Mouse (Mus musculus): ENCODE measurements around the gene Znrf2. TPM values are rescaled to one million over a fixed set of nuclear protein-coding genes. Genes with fewer than 3 reads are reported as not detected.

The Znrf2 gene
- total RNA-seq (2012; rRNA removed) (21.3 and 24.2 TPM in 2 replicates), polyA plus RNA-seq (2012; ENCODE audit: insufficient read depth in 1 of 2, insufficient read length in 2 of 2, low read depth in 1 of 2, low replicate concordance in 2 of 2, missing spikeins in 1 of 2) (10 to 100 TPM in 1 of 2 experiments, not detected in 1; 16.1 TPM)

- Histone ChIP-seq H3K27me3 (ENCODE audit: control insufficient read depth in 1 of 2, insufficient read depth in 2 of 2, low read length in 2 of 2) (no peaks in the 10 kb centered on the region), H3K27ac (ENCODE audit: control insufficient read depth, low read depth, low read length) (peak within 1 kb of the TSS; percentile 98), H3K79me2 (ENCODE audit: control insufficient read depth, insufficient read depth, low read length, poor library complexity) (peaks cover 34% of the 10 kb centered on the region), H3K36me3 (ENCODE audit: control insufficient read depth in 1 of 2, insufficient read depth in 2 of 2, low read length in 2 of 2) (peaks cover 0 to 23% of the 10 kb centered on the region in 2 experiments; a peak in 2 of 4 replicates), H3K9ac (ENCODE audit: control insufficient read depth, low read depth, low read length, poor library complexity, severe bottlenecking) (peak within 1 kb of the TSS; percentile 87), H3K9me3 (replicated peaks; ENCODE audit: insufficient read depth, low read length) (no peaks in the 10 kb centered on the region), H3K4me1 (ENCODE audit: control insufficient read depth in 1 of 2, insufficient read depth in 2 of 2, low read length in 2 of 2) (peaks cover 9 to 12% of the 10 kb centered on the region in 2 experiments), H3K4me3 (ENCODE audit: control insufficient read depth in 1 of 2, insufficient read depth in 1 of 2, low read depth in 2 of 2, low read length in 2 of 2) (peak within 1 kb of the TSS; percentile 79 to 83)
- peak; percentile 98 for DNase-seq (ENCODE audit: low read depth, low spot score)
- TF ChIP-seq USF2 (IDR thresholded peaks at IDR 0.05; ENCODE audit: borderline replicate concordance in 1 of 2, insufficient read depth in 1 of 2, low read depth in 1 of 2, low read length in 2 of 2), result peak in 1 of 2 experiments; percentile 39; a peak in 1 of 4 replicates
- TF ChIP-seq RCOR1 (IDR thresholded peaks at IDR 0.05; ENCODE audit: low read depth, low read length), result no peak
- TF ChIP-seq POLR2A (IDR thresholded peaks at IDR 0.05; ENCODE audit: control insufficient read depth in 1 of 2, insufficient read depth in 1 of 2, low read depth in 1 of 2, low read length in 2 of 2, poor library complexity in 1 of 2), result peak; percentile 77 to 82
- TF ChIP-seq USF1 (IDR thresholded peaks at IDR 0.05; ENCODE audit: low read depth, low read length), result peak; percentile 92
- TF ChIP-seq ELF1 (IDR thresholded peaks at IDR 0.05; ENCODE audit: low read depth, low read length), result 0 out of 2 replicates have a peak, but pooled peaks have one; percentile 12
- TF ChIP-seq MEF2A (IDR thresholded peaks at IDR 0.05; ENCODE audit: extremely low read depth, insufficient replicate concordance, low read depth, low read length, poor library complexity, severe bottlenecking), result no peak
- no peak for TF ChIP-seq ETS1 (IDR thresholded peaks at IDR 0.05; ENCODE audit: low read depth, low read length)
- peak; percentile 97 for TF ChIP-seq MXI1 (IDR thresholded peaks at IDR 0.05; ENCODE audit: low read depth, low read length)
- no peak for TF ChIP-seq ZKSCAN1 (IDR thresholded peaks at IDR 0.05; ENCODE audit: low read depth, low read length)
- no peak for TF ChIP-seq MAFK (IDR thresholded peaks at IDR 0.05; ENCODE audit: borderline replicate concordance, low read depth, low read length)
- TF ChIP-seq UBTF (IDR thresholded peaks at IDR 0.05; ENCODE audit: borderline replicate concordance, insufficient read depth, low read depth, low read length), result peak; percentile 94
- no peak; a peak in 1 of 4 replicates for TF ChIP-seq EP300 (IDR thresholded peaks at IDR 0.05; ENCODE audit: low read depth in 1 of 2, low read length in 2 of 2)
- TF ChIP-seq E2F4 (IDR thresholded peaks at IDR 0.05; ENCODE audit: borderline replicate concordance, low read depth, low read length), result no peak
- no peak for TF ChIP-seq JUND (IDR thresholded peaks at IDR 0.05; ENCODE audit: low read depth, low read length)
- no peak for TF ChIP-seq GABPA (IDR thresholded peaks at IDR 0.05; ENCODE audit: low read depth, low read length)
- no peak for TF ChIP-seq CHD1 (IDR thresholded peaks at IDR 0.05; ENCODE audit: low read depth, low read length)
- peak; percentile 97 for TF ChIP-seq MAX (IDR thresholded peaks at IDR 0.05; ENCODE audit: low read length)
- peak in 1 of 3 experiments; percentile 28; a peak in 3 of 6 replicates for TF ChIP-seq CTCF (IDR thresholded peaks at IDR 0.05 in 2 of 3, conservative IDR thresholded peaks at IDR 0.05 in 1 of 3; ENCODE audit: control insufficient read depth in 1 of 3, insufficient read depth in 1 of 3, low read depth in 2 of 3, low read length in 3 of 3, poor library complexity in 1 of 3, severe bottlenecking in 1 of 3)
- peak; percentile 44; the same call in 1 of the 2 replicates for TF ChIP-seq TCF12 (IDR thresholded peaks at IDR 0.05; ENCODE audit: low read depth, low read length)
- no peak for TF ChIP-seq MYB (IDR thresholded peaks at IDR 0.05; ENCODE audit: low read depth, low read length)
- TF ChIP-seq TAL1 (IDR thresholded peaks at IDR 0.05; ENCODE audit: low read length), result peak; percentile 19; the same call in 1 of the 2 replicates
- TF ChIP-seq ZNF384 (IDR thresholded peaks at IDR 0.05; ENCODE audit: low read depth, low read length), result no peak
- no peak for TF ChIP-seq MAZ (IDR thresholded peaks at IDR 0.05; ENCODE audit: low read depth, low read length)
- TF ChIP-seq NRF1 (IDR thresholded peaks at IDR 0.05; ENCODE audit: insufficient read depth, low read depth, low read length, poor library complexity, severe bottlenecking), result peak; percentile 33; the same call in 1 of the 2 replicates
- 0 out of 2 replicates have a peak, but pooled peaks have one; percentile 23 for TF ChIP-seq ZMIZ1 (IDR thresholded peaks at IDR 0.05; ENCODE audit: low read depth, low read length)
- TF ChIP-seq ZC3H11A (IDR thresholded peaks at IDR 0.05; ENCODE audit: low read depth, low read length), result no peak
- TF ChIP-seq CHD2 (IDR thresholded peaks at IDR 0.05; ENCODE audit: low read length), result no peak
- no peak for TF ChIP-seq HCFC1 (IDR thresholded peaks at IDR 0.05; ENCODE audit: low read depth, low read length)
- peak; percentile 82 for TF ChIP-seq SIN3A (IDR thresholded peaks at IDR 0.05; ENCODE audit: low read length)
- peak; percentile 56; the same call in 1 of the 2 replicates for TF ChIP-seq NELFE (IDR thresholded peaks at IDR 0.05; ENCODE audit: low read depth, low read length)
- TF ChIP-seq POLR2AphosphoS2 (IDR thresholded peaks at IDR 0.05; ENCODE audit: low read length), result 0 out of 2 replicates have a peak, but pooled peaks have one; percentile 49
- no peak; the same call in 1 of the 2 replicates for TF ChIP-seq KAT2A (conservative IDR thresholded peaks at IDR 0.05; ENCODE audit: low read depth, low read length)
- TF ChIP-seq RAD21 (IDR thresholded peaks at IDR 0.05; ENCODE audit: low read depth, low read length), result no peak; the same call in 1 of the 2 replicates
- TF ChIP-seq SMC3 (IDR thresholded peaks at IDR 0.05; ENCODE audit: low read depth, low read length), result no peak
- TF ChIP-seq GATA1 (IDR thresholded peaks at IDR 0.05; ENCODE audit: low read depth, low read length), result no peak
Measured at GRCm38 (mm10) chr6:54816388-54817065, at the start of gene Znrf2. Gene Znrf2 (plus strand): TSS chr6:54816916.
